Mouse (Mus musculus): Measurements from ENCODE around the gene Ttc7b. TPM values are rescaled to one million over a fixed set of nuclear protein-coding genes. Genes with fewer than 3 reads are reported as not detected.

Ttc7b gene
- polyA plus RNA-seq, 1 experiment from 2014 or later: 0.93 TPM

DNA sequence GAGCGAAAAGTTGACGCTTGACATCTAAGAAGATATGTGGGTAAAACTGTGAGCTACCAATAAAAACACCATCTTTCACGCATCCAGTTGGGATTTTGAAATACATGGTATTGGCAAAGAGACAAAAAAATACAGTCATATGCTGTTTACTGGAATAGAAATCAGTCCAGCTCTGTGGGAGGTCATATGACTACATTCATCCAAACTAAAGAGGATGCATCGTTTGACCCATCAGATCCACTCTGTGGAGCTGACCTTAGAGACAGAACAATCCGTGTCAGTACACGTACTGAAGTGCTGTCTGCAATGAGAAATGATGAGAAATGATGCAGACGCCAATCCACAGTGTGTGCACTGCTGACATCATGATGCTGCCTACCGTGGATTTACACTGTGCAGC, 190.4 kb downstream of the Ttc7b start:
- Histone ChIP-seq H3K9ac (ENCODE audit: low read depth, low read length) (no peak overlapping the region), H3K27ac (ENCODE audit: low read length) (no peak overlapping the region), H3K4me3 (ENCODE audit: low read depth, low read length) (no peak overlapping the region), H3K27me3 (ENCODE audit: control insufficient read depth, insufficient read depth, low read depth, low read length) (no peaks in the 10 kb centered on the region), H3K4me1 (ENCODE audit: control insufficient read depth, low read depth, low read length) (no peaks in the 10 kb centered on the region), H3K4me2 (ENCODE audit: low read depth, low read length) (no peak overlapping the region), H3K36me3 (ENCODE audit: control insufficient read depth, insufficient read depth) (no peaks in the 10 kb centered on the region), H3K9me3 (replicated peaks; ENCODE audit: control insufficient read depth, low read length) (no peaks in the 10 kb centered on the region)
- no peak for ATAC-seq (ENCODE audit: low read depth)
- WGBS (ENCODE audit: insufficient replicate concordance): 67% methylated on average over 8 of the region's 8 CpGs

GRCm38 (mm10) chr12:100328998-100329397, 191.6 kb downstream of the Ttc7b start:
- H3K9ac ChIP-seq (ENCODE audit: low read depth, low read length): no peak overlapping the region
- no peak for ATAC-seq (ENCODE audit: low read depth)
- no peak overlapping the region for H3K4me2 ChIP-seq (ENCODE audit: low read depth, low read length)
- no peaks in the 10 kb centered on the region for H3K9me3 ChIP-seq (replicated peaks; ENCODE audit: control insufficient read depth, low read length)
- H3K27me3 ChIP-seq (ENCODE audit: control insufficient read depth, insufficient read depth, low read depth, low read length): no peaks in the 10 kb centered on the region
- H3K27ac ChIP-seq (ENCODE audit: low read length): no peak overlapping the region
- no peaks in the 10 kb centered on the region for H3K4me1 ChIP-seq (ENCODE audit: control insufficient read depth, low read depth, low read length)
- WGBS (ENCODE audit: insufficient replicate concordance): 59% methylated on average over 4 of the region's 4 CpGs
- H3K4me3 ChIP-seq (ENCODE audit: low read depth, low read length): no peak overlapping the region
- H3K36me3 ChIP-seq (ENCODE audit: control insufficient read depth, insufficient read depth): no peaks in the 10 kb centered on the region

- no peak overlapping the region for H3K9ac ChIP-seq (ENCODE audit: low read depth, low read length)
- no peaks in the 10 kb centered on the region for H3K9me3 ChIP-seq (replicated peaks; ENCODE audit: control insufficient read depth, low read length)
- no peak overlapping the region for H3K4me2 ChIP-seq (ENCODE audit: low read depth, low read length)
- H3K36me3 ChIP-seq (ENCODE audit: control insufficient read depth, insufficient read depth): no peaks in the 10 kb centered on the region
- no peaks in the 10 kb centered on the region for H3K27me3 ChIP-seq (ENCODE audit: control insufficient read depth, insufficient read depth, low read depth, low read length)
- H3K4me1 ChIP-seq (ENCODE audit: control insufficient read depth, low read depth, low read length): no peaks in the 10 kb centered on the region
- H3K4me3 ChIP-seq (ENCODE audit: low read depth, low read length): no peak overlapping the region
- no peak overlapping the region for H3K27ac ChIP-seq (ENCODE audit: low read length)
- WGBS (ENCODE audit: insufficient replicate concordance): 75% methylated on average over 9 of the region's 9 CpGs
- ATAC-seq (ENCODE audit: low read depth): no peak
Observed at GRCm38 (mm10) chr12:100328557-100328956, 192.1 kb downstream of the Ttc7b start.

GRCm38 (mm10) chr12:100326732-100327131, 193.9 kb downstream of the Ttc7b start:
- H3K27ac ChIP-seq (ENCODE audit: low read length): no peak overlapping the region
- H3K9me3 ChIP-seq (replicated peaks; ENCODE audit: control insufficient read depth, low read length): no peaks in the 10 kb centered on the region
- H3K9ac ChIP-seq (ENCODE audit: low read depth, low read length): no peak overlapping the region
- ATAC-seq (ENCODE audit: low read depth): no peak
- no peaks in the 10 kb centered on the region for H3K4me1 ChIP-seq (ENCODE audit: control insufficient read depth, low read depth, low read length)
- no peaks in the 10 kb centered on the region for H3K27me3 ChIP-seq (ENCODE audit: control insufficient read depth, insufficient read depth, low read depth, low read length)
- H3K4me3 ChIP-seq (ENCODE audit: low read depth, low read length): no peak overlapping the region
- 60% methylated on average over 1 of the region's 2 CpGs for WGBS (ENCODE audit: insufficient replicate concordance)
- no peak overlapping the region for H3K4me2 ChIP-seq (ENCODE audit: low read depth, low read length)
- H3K36me3 ChIP-seq (ENCODE audit: control insufficient read depth, insufficient read depth): no peaks in the 10 kb centered on the region

GRCm38 (mm10) chr12:100325618-100326017, 195.0 kb downstream of the Ttc7b start:
- H3K4me2 ChIP-seq (ENCODE audit: low read depth, low read length): no peak overlapping the region
- no peaks in the 10 kb centered on the region for H3K36me3 ChIP-seq (ENCODE audit: control insufficient read depth, insufficient read depth)
- H3K27me3 ChIP-seq (ENCODE audit: control insufficient read depth, insufficient read depth, low read depth, low read length): no peaks in the 10 kb centered on the region
- no peak for ATAC-seq (ENCODE audit: low read depth)
- no peaks in the 10 kb centered on the region for H3K9me3 ChIP-seq (replicated peaks; ENCODE audit: control insufficient read depth, low read length)
- H3K9ac ChIP-seq (ENCODE audit: low read depth, low read length): no peak overlapping the region
- no peak overlapping the region for H3K4me3 ChIP-seq (ENCODE audit: low read depth, low read length)
- WGBS (ENCODE audit: insufficient replicate concordance): 82% methylated on average over 4 of the region's 4 CpGs
- H3K27ac ChIP-seq (ENCODE audit: low read length): no peak overlapping the region
- H3K4me1 ChIP-seq (ENCODE audit: control insufficient read depth, low read depth, low read length): no peaks in the 10 kb centered on the region

GRCm38 (mm10) chr12:100325212-100325611, 195.4 kb downstream of the Ttc7b start:
- Histone ChIP-seq H3K9me3 (replicated peaks; ENCODE audit: control insufficient read depth, low read length) (no peaks in the 10 kb centered on the region), H3K9ac (ENCODE audit: low read depth, low read length) (no peak overlapping the region), H3K4me2 (ENCODE audit: low read depth, low read length) (no peak overlapping the region), H3K4me1 (ENCODE audit: control insufficient read depth, low read depth, low read length) (no peaks in the 10 kb centered on the region), H3K4me3 (ENCODE audit: low read depth, low read length) (no peak overlapping the region), H3K36me3 (ENCODE audit: control insufficient read depth, insufficient read depth) (no peaks in the 10 kb centered on the region), H3K27me3 (ENCODE audit: control insufficient read depth, insufficient read depth, low read depth, low read length) (no peaks in the 10 kb centered on the region), H3K27ac (ENCODE audit: low read length) (no peak overlapping the region)
- WGBS (ENCODE audit: insufficient replicate concordance): 77% methylated on average over 8 of the region's 8 CpGs
- no peak for ATAC-seq (ENCODE audit: low read depth)

- Histone ChIP-seq H3K4me3 (ENCODE audit: low read depth, low read length) (no peak overlapping the region), H3K36me3 (ENCODE audit: control insufficient read depth, insufficient read depth) (no peaks in the 10 kb centered on the region), H3K4me2 (ENCODE audit: low read depth, low read length) (no peak overlapping the region), H3K4me1 (ENCODE audit: control insufficient read depth, low read depth, low read length) (no peaks in the 10 kb centered on the region), H3K9ac (ENCODE audit: low read depth, low read length) (no peak overlapping the region), H3K27me3 (ENCODE audit: control insufficient read depth, insufficient read depth, low read depth, low read length) (no peaks in the 10 kb centered on the region), H3K27ac (ENCODE audit: low read length) (no peak overlapping the region), H3K9me3 (replicated peaks; ENCODE audit: control insufficient read depth, low read length) (no peaks in the 10 kb centered on the region)
- no peak for ATAC-seq (ENCODE audit: low read depth)
- 62% methylated on average over 2 of the region's 2 CpGs for WGBS (ENCODE audit: insufficient replicate concordance)
Observed at GRCm38 (mm10) chr12:100323641-100324040, 197.0 kb downstream of the Ttc7b start.

DNA sequence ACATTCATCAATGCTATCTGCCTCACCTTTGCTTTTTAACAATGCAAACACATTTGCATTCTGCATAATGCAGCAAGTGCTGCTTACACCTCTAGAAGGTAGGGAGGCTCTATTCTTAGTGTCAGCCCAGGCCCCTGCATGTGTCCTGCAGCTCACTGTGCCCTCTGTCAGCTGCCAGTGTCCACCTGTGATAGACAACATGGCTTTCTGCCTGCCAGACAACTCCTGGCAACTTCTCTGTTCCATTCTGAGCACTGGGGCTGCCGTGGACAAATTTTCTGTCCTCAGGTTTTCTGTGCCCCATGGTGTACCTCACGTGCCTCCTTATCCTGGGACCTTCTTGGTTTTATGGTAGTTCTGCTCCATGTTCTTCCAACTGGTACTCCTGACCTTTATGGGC, 198.4 kb downstream of the Ttc7b start:
- no peak overlapping the region for H3K27ac ChIP-seq (ENCODE audit: low read length)
- no peak overlapping the region for H3K4me3 ChIP-seq (ENCODE audit: low read depth, low read length)
- H3K27me3 ChIP-seq (ENCODE audit: control insufficient read depth, insufficient read depth, low read depth, low read length): no peaks in the 10 kb centered on the region
- no peak for ATAC-seq (ENCODE audit: low read depth)
- H3K4me2 ChIP-seq (ENCODE audit: low read depth, low read length): no peak overlapping the region
- no peaks in the 10 kb centered on the region for H3K4me1 ChIP-seq (ENCODE audit: control insufficient read depth, low read depth, low read length)
- H3K9me3 ChIP-seq (replicated peaks; ENCODE audit: control insufficient read depth, low read length): no peaks in the 10 kb centered on the region
- WGBS (ENCODE audit: insufficient replicate concordance): 61% methylated on average over 2 of the region's 2 CpGs
- no peak overlapping the region for H3K9ac ChIP-seq (ENCODE audit: low read depth, low read length)
- no peaks in the 10 kb centered on the region for H3K36me3 ChIP-seq (ENCODE audit: control insufficient read depth, insufficient read depth)

DNA sequence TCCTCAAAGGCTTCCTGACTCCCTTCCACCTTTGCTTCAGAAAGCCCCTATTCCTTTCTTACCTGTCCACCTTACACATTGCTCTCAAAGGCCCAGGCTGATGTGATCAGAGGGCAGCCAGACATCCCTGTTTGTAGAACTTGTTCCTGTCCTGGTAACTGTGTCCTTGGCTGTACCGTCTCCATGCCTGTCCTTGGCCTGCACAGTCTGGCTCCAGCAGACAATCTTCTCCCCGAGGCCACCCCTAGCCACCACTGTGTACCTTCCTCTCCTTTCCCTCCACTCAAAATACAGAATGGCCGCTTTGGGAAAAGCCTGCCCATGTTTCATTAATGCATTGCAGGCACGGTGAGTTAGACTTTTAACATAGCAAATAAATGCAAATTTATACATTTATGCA, 199.1 kb downstream of the Ttc7b start:
- H3K27me3 ChIP-seq (ENCODE audit: control insufficient read depth, insufficient read depth, low read depth, low read length): no peaks in the 10 kb centered on the region
- no peak overlapping the region for H3K4me2 ChIP-seq (ENCODE audit: low read depth, low read length)
- H3K27ac ChIP-seq (ENCODE audit: low read length): no peak overlapping the region
- no peak for ATAC-seq (ENCODE audit: low read depth)
- no peaks in the 10 kb centered on the region for H3K36me3 ChIP-seq (ENCODE audit: control insufficient read depth, insufficient read depth)
- H3K4me3 ChIP-seq (ENCODE audit: low read depth, low read length): no peak overlapping the region
- 60% methylated on average over 4 of the region's 4 CpGs for WGBS (ENCODE audit: insufficient replicate concordance)
- H3K9me3 ChIP-seq (replicated peaks; ENCODE audit: control insufficient read depth, low read length): no peaks in the 10 kb centered on the region
- no peak overlapping the region for H3K9ac ChIP-seq (ENCODE audit: low read depth, low read length)
- no peaks in the 10 kb centered on the region for H3K4me1 ChIP-seq (ENCODE audit: control insufficient read depth, low read depth, low read length)

- H3K9me3 ChIP-seq (replicated peaks; ENCODE audit: control insufficient read depth, low read length): no peaks in the 10 kb centered on the region
- WGBS (ENCODE audit: insufficient replicate concordance): 69% methylated on average over 4 of the region's 4 CpGs
- no peak overlapping the region for H3K4me3 ChIP-seq (ENCODE audit: low read depth, low read length)
- no peaks in the 10 kb centered on the region for H3K4me1 ChIP-seq (ENCODE audit: control insufficient read depth, low read depth, low read length)
- H3K9ac ChIP-seq (ENCODE audit: low read depth, low read length): no peak overlapping the region
- H3K27me3 ChIP-seq (ENCODE audit: control insufficient read depth, insufficient read depth, low read depth, low read length): no peaks in the 10 kb centered on the region
- H3K36me3 ChIP-seq (ENCODE audit: control insufficient read depth, insufficient read depth): no peaks in the 10 kb centered on the region
- no peak overlapping the region for H3K27ac ChIP-seq (ENCODE audit: low read length)
- H3K4me2 ChIP-seq (ENCODE audit: low read depth, low read length): no peak overlapping the region
- ATAC-seq (ENCODE audit: low read depth): no peak
Observed at GRCm38 (mm10) chr12:100319746-100320145, 200.9 kb downstream of the Ttc7b start.
